Comparison of ENCODE assay signal across 30 mouse cellular contexts in genomic region chr17:47721183-47721582, GRCm38 (mm10). TPM values are rescaled to one million over a fixed set of nuclear protein-coding genes. Genes with fewer than 3 reads are reported as not detected.
DNase-seq lines count a peak whose midpoint lies in the region; ATAC-seq and TF ChIP-seq lines count a peak whose summit lies in the region.
"Had no signal": no experiment of that assay in that cellular context is flagged by ENCODE, and none has a peak within 500 bp of the region (broad histone marks: within the 10 kb centered on the region; RNA-seq: fewer than 3 reads in every experiment).

No protein-coding gene starts in this region.

- TF ChIP-seq CTCF in heart, adult 2 months (IDR thresholded peaks at IDR 0.05) = no peak
- no peak for TF ChIP-seq CTCF in MEL (IDR thresholded peaks at IDR 0.05 in 2 of 3, conservative IDR thresholded peaks at IDR 0.05 in 1 of 3; ENCODE audit: control insufficient read depth in 1 of 3, insufficient read depth in 1 of 3, low read depth in 2 of 3, low read length in 3 of 3, poor library complexity in 1 of 3, severe bottlenecking in 1 of 3)

- no peaks in the 10 kb centered on the region for H3K36me3 ChIP-seq in heart, embryonic 16.5 days (ENCODE audit: control insufficient read depth, insufficient read depth)
- H3K36me3 ChIP-seq in heart, adult 2 months (ENCODE audit: control insufficient read depth, insufficient read depth, low read length) = no peaks in the 10 kb centered on the region
- 0 out of 4 replicates have a peak, but pooled peaks cover 0 to 5% of the 10 kb centered on the region in 2 experiments for H3K36me3 ChIP-seq in MEL (ENCODE audit: control insufficient read depth in 1 of 2, insufficient read depth in 2 of 2, low read length in 2 of 2)
- H3K36me3 ChIP-seq in midbrain, embryonic 16.5 days (ENCODE audit: control insufficient read depth, insufficient read depth, low read length) = no peaks in the 10 kb centered on the region
- H3K36me3 ChIP-seq: embryonic facial prominence, embryonic 10.5 days; embryonic facial prominence, embryonic 12.5 days; forebrain, embryonic 15.5 days; G1E had no signal

- DNase-seq in heart, adult 2 months = no peak
- DNase-seq in MEL (ENCODE audit: low read depth, low spot score) = peak; percentile 66
- no peak for DNase-seq in ovary, adult 18-20 months (ENCODE audit: low spot score)
- DNase-seq: adrenal gland, adult 8-10 months; adrenal gland, postnatal 14 days; adrenal gland, postnatal 36 days; B cell, adult 2 months; cerebellum, adult 11-12 months; cerebellum, adult 2 months; cerebellum, adult 9-11 months; cerebellum, postnatal 14 days; cerebellum, postnatal 36 days; forebrain, postnatal 0 days had no signal

- no peak overlapping the region for H3K27ac ChIP-seq in heart, embryonic 16.5 days (ENCODE audit: low read length)
- no peak overlapping the region for H3K27ac ChIP-seq in heart, adult 2 months
- H3K27ac ChIP-seq in MEL (ENCODE audit: control insufficient read depth, low read depth, low read length) = no peak overlapping the region
- H3K27ac ChIP-seq in midbrain, embryonic 16.5 days (ENCODE audit: low read length) = no peak overlapping the region
- H3K27ac ChIP-seq: embryonic facial prominence, embryonic 10.5 days; embryonic facial prominence, embryonic 12.5 days; forebrain, embryonic 13.5 days; forebrain, embryonic 15.5 days had no signal

- no peaks in the 10 kb centered on the region for H3K4me1 ChIP-seq in heart, embryonic 16.5 days (ENCODE audit: control insufficient read depth, insufficient read depth, low read length)
- no peaks in the 10 kb centered on the region for H3K4me1 ChIP-seq in heart, adult 2 months (ENCODE audit: control insufficient read depth, insufficient read depth, low read length)
- H3K4me1 ChIP-seq in MEL (ENCODE audit: control insufficient read depth in 1 of 2, insufficient read depth in 2 of 2, low read length in 2 of 2) = peaks cover 6 to 7% of the 10 kb centered on the region in 2 experiments; a peak in 3 of 4 replicates
- no peaks in the 10 kb centered on the region for H3K4me1 ChIP-seq in midbrain, embryonic 16.5 days (ENCODE audit: control insufficient read depth, insufficient read depth, low read length)
- H3K4me1 ChIP-seq: embryonic facial prominence, embryonic 12.5 days; forebrain, embryonic 13.5 days; forebrain, embryonic 15.5 days had no signal

- H3K27me3 ChIP-seq in heart, embryonic 16.5 days (ENCODE audit: control insufficient read depth, insufficient read depth, low read length) = no peaks in the 10 kb centered on the region
- no peaks in the 10 kb centered on the region for H3K27me3 ChIP-seq in heart, adult 2 months (ENCODE audit: control insufficient read depth, insufficient read depth, low read length)
- H3K27me3 ChIP-seq in MEL (ENCODE audit: control insufficient read depth in 1 of 2, insufficient read depth in 2 of 2, low read length in 2 of 2) = peaks cover under 1% of the 10 kb centered on the region in 2 experiments; a peak in 3 of 4 replicates
- no peaks in the 10 kb centered on the region for H3K27me3 ChIP-seq in midbrain, embryonic 16.5 days (ENCODE audit: control insufficient read depth, insufficient read depth, low read depth, low read length)
- H3K27me3 ChIP-seq: embryonic facial prominence, embryonic 12.5 days; forebrain, embryonic 13.5 days; forebrain, embryonic 15.5 days had no signal

- no peak for TF ChIP-seq RAD21 in MEL (IDR thresholded peaks at IDR 0.05; ENCODE audit: low read depth, low read length)

- TF ChIP-seq POLR2A in heart, adult 2 months (IDR thresholded peaks at IDR 0.05; ENCODE audit: insufficient read depth, low read depth, low read length) = no peak
- TF ChIP-seq POLR2A in MEL (IDR thresholded peaks at IDR 0.05; ENCODE audit: control insufficient read depth in 1 of 2, insufficient read depth in 1 of 2, low read depth in 1 of 2, low read length in 2 of 2, poor library complexity in 1 of 2) = no peak

- 38% methylated on average over 4 of the region's 4 CpGs for WGBS in heart, embryonic 16.5 days
- 11% methylated on average over 4 of the region's 4 CpGs for WGBS in heart, adult 2 months
- 87% methylated on average over 4 of the region's 4 CpGs for WGBS in midbrain, embryonic 16.5 days

- no peak overlapping the region for H3K4me3 ChIP-seq in heart, embryonic 16.5 days (ENCODE audit: low read length)
- no peak overlapping the region for H3K4me3 ChIP-seq in heart, adult 2 months
- H3K4me3 ChIP-seq in MEL (ENCODE audit: control insufficient read depth in 1 of 2, insufficient read depth in 1 of 2, low read depth in 2 of 2, low read length in 2 of 2) = no peak overlapping the region
- no peak overlapping the region for H3K4me3 ChIP-seq in midbrain, embryonic 16.5 days (ENCODE audit: low read depth, low read length)
- H3K4me3 ChIP-seq: embryonic facial prominence, embryonic 10.5 days; embryonic facial prominence, embryonic 12.5 days; forebrain, embryonic 13.5 days; forebrain, embryonic 15.5 days had no signal

- intact Hi-C loops in heart, adult 2 months (cut with DNase I) = no loop called here

- no peak overlapping the region for H3K4me2 ChIP-seq in heart, embryonic 16.5 days (ENCODE audit: low read depth, low read length)
- H3K4me2 ChIP-seq in midbrain, embryonic 16.5 days (ENCODE audit: low read length) = no peak overlapping the region
- H3K4me2 ChIP-seq: embryonic facial prominence, embryonic 12.5 days; forebrain, embryonic 13.5 days; forebrain, embryonic 15.5 days had no signal

- H3K9ac ChIP-seq in heart, embryonic 16.5 days (ENCODE audit: low read length) = no peak overlapping the region
- H3K9ac ChIP-seq in heart, adult 2 months (ENCODE audit: low read depth, low read length) = no peak overlapping the region
- no peak overlapping the region for H3K9ac ChIP-seq in MEL (ENCODE audit: control insufficient read depth, low read depth, low read length, poor library complexity, severe bottlenecking)
- no peak overlapping the region for H3K9ac ChIP-seq in midbrain, embryonic 16.5 days (ENCODE audit: low read depth, low read length)
- H3K9ac ChIP-seq: embryonic facial prominence, embryonic 12.5 days; forebrain, embryonic 13.5 days; forebrain, embryonic 15.5 days; forebrain, postnatal 0 days had no signal

- no peak for TF ChIP-seq EP300 in heart, adult 2 months (IDR thresholded peaks at IDR 0.05; ENCODE audit: insufficient read depth, low read depth, low read length)
- TF ChIP-seq EP300 in MEL (IDR thresholded peaks at IDR 0.05; ENCODE audit: low read depth in 1 of 2, low read length in 2 of 2) = peak; percentile 80 to 84

- no peaks in the 10 kb centered on the region for H3K79me2 ChIP-seq in heart, adult 2 months (replicated peaks; ENCODE audit: control insufficient read depth, insufficient read depth, low read length)
- H3K79me2 ChIP-seq in MEL (ENCODE audit: control insufficient read depth, insufficient read depth, low read length, poor library complexity) = no peaks in the 10 kb centered on the region

- peak; percentile 56 for ATAC-seq in heart, embryonic 16.5 days (replicated peaks; ENCODE audit: extremely low read depth, insufficient read depth, low FRiP score)
- 0 out of 2 replicates have a peak, but pooled peaks have one; percentile 32 for ATAC-seq in common myeloid progenitor, adult 5-6 weeks (replicated peaks; ENCODE audit: low read depth, poor library complexity, severe bottlenecking)
- peak; percentile 86 for ATAC-seq in megakaryocyte-erythroid progenitor cell, adult 5-6 weeks (replicated peaks; ENCODE audit: low FRiP score, low TSS enrichment, poor library complexity, severe bottlenecking)
- ATAC-seq in midbrain, embryonic 16.5 days = no peak
- ATAC-seq: activated CD4-positive, CD25-positive, alpha-beta regulatory T cell, adult 4 months; CD4-positive, CD25-positive, alpha-beta regulatory T cell, adult 4 months; forebrain, embryonic 13.5 days; forebrain, embryonic 15.5 days; forebrain, postnatal 0 days; Patski had no signal

- no peaks in the 10 kb centered on the region for H3K9me3 ChIP-seq in heart, embryonic 16.5 days (replicated peaks; ENCODE audit: control insufficient read depth, low read length)
- no peaks in the 10 kb centered on the region for H3K9me3 ChIP-seq in MEL (replicated peaks; ENCODE audit: insufficient read depth, low read length)
- no peaks in the 10 kb centered on the region for H3K9me3 ChIP-seq in midbrain, embryonic 16.5 days (replicated peaks; ENCODE audit: control insufficient read depth, low read length, poor library complexity, severe bottlenecking)
- H3K9me3 ChIP-seq: embryonic facial prominence, embryonic 10.5 days; embryonic facial prominence, embryonic 12.5 days; forebrain, embryonic 13.5 days; forebrain, embryonic 15.5 days; G1E had no signal

RNA-seq across cellular contexts. Expression of gene Pgc, which starts 5.5 kb away (rescaled TPM):
- polyA plus RNA-seq in heart, embryonic 16.5 days (2015; fragmentation: Nextera tagmentation; extraction: Ambion mirVana) = 0.56 and 1.7 TPM in 2 replicates
- total RNA-seq in heart, adult 2 months (2021) = not detected
- 0.59 TPM in 2 replicates for polyA plus RNA-seq in heart, adult 2 months (2012; rRNA removed)
- not detected in 2 replicates for total RNA-seq in MEL (2012; rRNA removed)
- polyA plus RNA-seq in MEL (2012; ENCODE audit: insufficient read depth in 1 of 2, insufficient read length in 2 of 2, low read depth in 1 of 2, low replicate concordance in 2 of 2, missing spikeins in 1 of 2) = not detected
- total RNA-seq in common myeloid progenitor, adult 5-6 weeks (2017) = not detected in 2 replicates
- not detected in 2 replicates for total RNA-seq in megakaryocyte-erythroid progenitor cell, adult 5-6 weeks (2014; fragmentation: Nextera tagmentation)
- not detected in 2 replicates for total RNA-seq in megakaryocyte-erythroid progenitor cell, adult 5-6 weeks (2017)
- 0.13 TPM in 1 of 2 replicates, not detected in the other for polyA plus RNA-seq in midbrain, embryonic 16.5 days (2015; fragmentation: Nextera tagmentation; extraction: Ambion mirVana)
- total RNA-seq: adrenal gland, adult 18-20 months; adrenal gland, adult 8-10 months; adrenal gland, postnatal 14 days; adrenal gland, postnatal 36 days; CH12.LX; forebrain, postnatal 0 days; G1E had no signal
- polyA plus RNA-seq: activated CD4-positive, CD25-positive, alpha-beta regulatory T cell, adult 4 months; CD4-positive, CD25-positive, alpha-beta regulatory T cell, adult 4 months; cortical plate, adult 2 months; embryonic facial prominence, embryonic 12.5 days; embryonic facial prominence, embryonic 14.5 days; forebrain, embryonic 11.5 days; forebrain, embryonic 13.5 days; forebrain, embryonic 15.5 days; forebrain, postnatal 0 days; G1E; Patski had no signal

RNA-seq across cellular contexts. Expression of gene Tfeb, which starts 15.6 kb away (rescaled TPM):
- polyA plus RNA-seq in heart, embryonic 16.5 days (2015; fragmentation: Nextera tagmentation; extraction: Ambion mirVana) = 25.7 and 28.9 TPM in 2 replicates
- total RNA-seq in heart, adult 2 months (2021) = 10 to 100 TPM; 36.8 to 42.7 TPM
- 33.5 and 35.1 TPM in 2 replicates for polyA plus RNA-seq in heart, adult 2 months (2012; rRNA removed)
- 14.7 and 16.4 TPM in 2 replicates for total RNA-seq in MEL (2012; rRNA removed)
- polyA plus RNA-seq in MEL (2012; ENCODE audit: insufficient read depth in 1 of 2, insufficient read length in 2 of 2, low read depth in 1 of 2, low replicate concordance in 2 of 2, missing spikeins in 1 of 2) = 10 to 100 TPM in 1 of 2 experiments, not detected in 1; 22.8 TPM
- total RNA-seq in common myeloid progenitor, adult 5-6 weeks (2017) = 5.8 and 6.4 TPM in 2 replicates
- 3.8 and 4.2 TPM in 2 replicates for total RNA-seq in megakaryocyte-erythroid progenitor cell, adult 5-6 weeks (2014; fragmentation: Nextera tagmentation)
- 3.0 and 8.3 TPM in 2 replicates for total RNA-seq in megakaryocyte-erythroid progenitor cell, adult 5-6 weeks (2017)
- polyA plus RNA-seq in midbrain, embryonic 16.5 days (2015; fragmentation: Nextera tagmentation; extraction: Ambion mirVana) = 2.9 and 3.0 TPM in 2 replicates

RNA-seq across cellular contexts. Expression of gene Prickle4, which starts 26.6 kb away (rescaled TPM):
- polyA plus RNA-seq in heart, embryonic 16.5 days (2015; fragmentation: Nextera tagmentation; extraction: Ambion mirVana) = 0.72 and 0.84 TPM in 2 replicates
- total RNA-seq in heart, adult 2 months (2021) = 1 to 10 TPM; 3.7 to 3.9 TPM
- polyA plus RNA-seq in heart, adult 2 months (2012; rRNA removed) = 4.0 and 8.3 TPM in 2 replicates
- 0.23 TPM in 1 of 2 replicates, not detected in the other for total RNA-seq in MEL (2012; rRNA removed)
- polyA plus RNA-seq in MEL (2012; ENCODE audit: insufficient read depth in 1 of 2, insufficient read length in 2 of 2, low read depth in 1 of 2, low replicate concordance in 2 of 2, missing spikeins in 1 of 2) = 1 to 10 TPM in 1 of 2 experiments, not detected in 1; 4.3 TPM
- total RNA-seq in common myeloid progenitor, adult 5-6 weeks (2017) = 0.27 and 0.34 TPM in 2 replicates
- not detected in 2 replicates for total RNA-seq in megakaryocyte-erythroid progenitor cell, adult 5-6 weeks (2014; fragmentation: Nextera tagmentation)
- total RNA-seq in megakaryocyte-erythroid progenitor cell, adult 5-6 weeks (2017) = 2.3 TPM in 1 of 2 replicates, not detected in the other
- polyA plus RNA-seq in midbrain, embryonic 16.5 days (2015; fragmentation: Nextera tagmentation; extraction: Ambion mirVana) = 0.77 and 2.4 TPM in 2 replicates
- total RNA-seq: G1E had no signal
- polyA plus RNA-seq: activated CD4-positive, CD25-positive, alpha-beta regulatory T cell, adult 4 months; CD4-positive, CD25-positive, alpha-beta regulatory T cell, adult 4 months; embryonic facial prominence, embryonic 10.5 days; forebrain, embryonic 13.5 days had no signal

RNA-seq across cellular contexts. Expression of gene Gm21981, which starts 26.9 kb away (rescaled TPM):
- polyA plus RNA-seq in heart, embryonic 16.5 days (2015; fragmentation: Nextera tagmentation; extraction: Ambion mirVana) = 0.24 and 0.39 TPM in 2 replicates
- total RNA-seq in heart, adult 2 months (2021) = under 1 TPM; 0.78 to 0.89 TPM
- 0.73 and 1.2 TPM in 2 replicates for polyA plus RNA-seq in heart, adult 2 months (2012; rRNA removed)
- 0.56 and 0.81 TPM in 2 replicates for total RNA-seq in MEL (2012; rRNA removed)
- polyA plus RNA-seq in MEL (2012; ENCODE audit: insufficient read depth in 1 of 2, insufficient read length in 2 of 2, low read depth in 1 of 2, low replicate concordance in 2 of 2, missing spikeins in 1 of 2) = under 1 TPM in 1 of 2 experiments, not detected in 1; 0.71 TPM
- 0.10 and 0.41 TPM in 2 replicates for total RNA-seq in common myeloid progenitor, adult 5-6 weeks (2017)
- total RNA-seq in megakaryocyte-erythroid progenitor cell, adult 5-6 weeks (2014; fragmentation: Nextera tagmentation) = 1.4 TPM in 1 of 2 replicates, not detected in the other
- not detected in 2 replicates for total RNA-seq in megakaryocyte-erythroid progenitor cell, adult 5-6 weeks (2017)
- polyA plus RNA-seq in midbrain, embryonic 16.5 days (2015; fragmentation: Nextera tagmentation; extraction: Ambion mirVana) = 0.88 and 0.92 TPM in 2 replicates
- polyA plus RNA-seq: activated CD4-positive, CD25-positive, alpha-beta regulatory T cell, adult 4 months; CD4-positive, CD25-positive, alpha-beta regulatory T cell, adult 4 months had no signal

RNA-seq across cellular contexts. Expression of gene Frs3, which starts 32.4 kb away (rescaled TPM):
- polyA plus RNA-seq in heart, embryonic 16.5 days (2015; fragmentation: Nextera tagmentation; extraction: Ambion mirVana) = 3.9 and 5.1 TPM in 2 replicates
- total RNA-seq in heart, adult 2 months (2021) = 1 to 10 TPM; 4.8 to 5.2 TPM
- polyA plus RNA-seq in heart, adult 2 months (2012; rRNA removed) = 10.8 and 11.7 TPM in 2 replicates
- 1.5 and 2.7 TPM in 2 replicates for total RNA-seq in MEL (2012; rRNA removed)
- 1 to 10 TPM in 1 of 2 experiments, not detected in 1; 4.4 TPM for polyA plus RNA-seq in MEL (2012; ENCODE audit: insufficient read depth in 1 of 2, insufficient read length in 2 of 2, low read depth in 1 of 2, low replicate concordance in 2 of 2, missing spikeins in 1 of 2)
- total RNA-seq in common myeloid progenitor, adult 5-6 weeks (2017) = 0.92 and 1.6 TPM in 2 replicates
- 0.26 and 1.7 TPM in 2 replicates for total RNA-seq in megakaryocyte-erythroid progenitor cell, adult 5-6 weeks (2014; fragmentation: Nextera tagmentation)
- total RNA-seq in megakaryocyte-erythroid progenitor cell, adult 5-6 weeks (2017) = 0.53 TPM in 1 of 2 replicates, not detected in the other
- polyA plus RNA-seq in midbrain, embryonic 16.5 days (2015; fragmentation: Nextera tagmentation; extraction: Ambion mirVana) = 46.0 and 54.1 TPM in 2 replicates
- polyA plus RNA-seq: activated CD4-positive, CD25-positive, alpha-beta regulatory T cell, adult 4 months had no signal
